Mouse (Mus musculus) intestine, embryonic 15.5 days (tissue): Measurements from ENCODE around the gene Hmgxb4. TPM values are rescaled to one million over a fixed set of nuclear protein-coding genes. Genes with fewer than 3 reads are reported as not detected.

Experiments
- ATAC-seq: fragments of 200-750 bp; cut with Nextera tagmentation; 2 replicates; pipeline ENCODE4 v1.8.0; 2017; ENCODE audit warnings: moderate TSS enrichment, moderate library complexity
- H3K27ac ChIP-seq: fragments of 300-500 bp; sonication (generic); 2 replicates; pipeline ENCODE4 v1.5.1; 2015; ENCODE audit warnings: mild to moderate bottlenecking, inconsistent platforms
- H3K27me3 ChIP-seq: fragments of 300-500 bp; sonication (generic); replicated peaks from 2 replicates; pipeline ENCODE4 v1.6.1; 2015; ENCODE audit warnings: inconsistent platforms
- H3K36me3 ChIP-seq: fragments of 300-500 bp; sonication (generic); 2 replicates; pipeline ENCODE4 v1.6.1; 2015; ENCODE audit warnings: inconsistent platforms
- H3K4me1 ChIP-seq: fragments of 300-500 bp; sonication (generic); replicated peaks from 2 replicates; pipeline ENCODE4 v1.6.1; 2015; ENCODE audit warnings: inconsistent platforms
- H3K4me2 ChIP-seq: fragments of 300-500 bp; sonication (generic); replicated peaks from 2 replicates; pipeline ENCODE4 v1.6.1; 2015; ENCODE audit warnings: mild to moderate bottlenecking, inconsistent platforms
- H3K4me3 ChIP-seq: fragments of 300-500 bp; sonication (generic); replicated peaks from 2 replicates; pipeline ENCODE4 v1.5.1; 2015; ENCODE audit warnings: inconsistent platforms
- H3K9ac ChIP-seq: fragments of 300-500 bp; sonication (generic); 2 replicates; pipeline ENCODE4 v1.6.1; 2015; ENCODE audit warnings: inconsistent platforms
- H3K9me3 ChIP-seq: fragments of 300-500 bp; sonication (generic); 2 replicates; pipeline ENCODE4 v1.6.1; 2016; ENCODE audit warnings: inconsistent platforms
- WGBS: fragments of 180-500 bp; shearing (Covaris S2); methylation state at CpG from one replicate; pipeline ENCODE4 v1.1.7; 2015; 5-methylcytosine and 5-hydroxymethylcytosine counted together
- polyA plus RNA-seq: library from polyadenylated mRNA; unstranded; fragments of >200 nt; fragmentation: Nextera tagmentation; extraction: Ambion mirVana; gene quantifications from 2 replicates; pipeline ENCODE4 v1.2.1, GENCODE M21; 2015

Hmgxb4 gene
- polyA plus RNA-seq, 1 experiment from 2014 or later = 29.7 TPM

- H3K4me1 ChIP-seq = no peaks in the 10 kb centered on the region
- H3K4me3 ChIP-seq = no peak overlapping the region
- H3K27me3 ChIP-seq = no peaks in the 10 kb centered on the region
- H3K9ac ChIP-seq = no peak overlapping the region
- no peaks in the 10 kb centered on the region for H3K9me3 ChIP-seq
- no peak overlapping the region for H3K27ac ChIP-seq
- H3K4me2 ChIP-seq = no peak overlapping the region
- 88% methylated on average over 4 of the region's 4 CpGs for WGBS
- ATAC-seq = no peak
- no peaks in the 10 kb centered on the region for H3K36me3 ChIP-seq
Measured at GRCm38 (mm10) chr8:75053342-75053741, 60.2 kb downstream of the Hmgxb4 start.

- H3K4me1 ChIP-seq = no peaks in the 10 kb centered on the region
- no peak overlapping the region for H3K4me2 ChIP-seq
- no peak overlapping the region for H3K27ac ChIP-seq
- 93% methylated on average over 2 of the region's 2 CpGs for WGBS
- H3K9me3 ChIP-seq = no peaks in the 10 kb centered on the region
- H3K9ac ChIP-seq = no peak overlapping the region
- 0 out of 2 replicates have a peak, but pooled peaks cover 2% of the 10 kb centered on the region for H3K36me3 ChIP-seq
- no peak overlapping the region for H3K4me3 ChIP-seq
- H3K27me3 ChIP-seq = no peaks in the 10 kb centered on the region
- ATAC-seq = no peak
Measured at GRCm38 (mm10) chr8:75055673-75056072, 62.5 kb downstream of the Hmgxb4 start.

GRCm38 (mm10) chr8:75060022-75060421 is 66.9 kb downstream of the Hmgxb4 start:
- H3K4me1 ChIP-seq = no peaks in the 10 kb centered on the region
- H3K4me3 ChIP-seq = no peak overlapping the region
- no peak overlapping the region for H3K27ac ChIP-seq
- WGBS = 82% methylated on average over 6 of the region's 6 CpGs
- no peak for ATAC-seq
- no peak overlapping the region for H3K4me2 ChIP-seq
- 0 out of 2 replicates have a peak, but pooled peaks cover 2% of the 10 kb centered on the region for H3K36me3 ChIP-seq
- H3K9ac ChIP-seq = no peak overlapping the region
- H3K27me3 ChIP-seq = no peaks in the 10 kb centered on the region
- H3K9me3 ChIP-seq = no peaks in the 10 kb centered on the region

GRCm38 (mm10) chr8:75060815-75061214 is 67.7 kb downstream of the Hmgxb4 start:
- no peaks in the 10 kb centered on the region for H3K4me1 ChIP-seq
- no peak overlapping the region for H3K9ac ChIP-seq
- 0 out of 2 replicates have a peak, but pooled peaks cover 2% of the 10 kb centered on the region for H3K36me3 ChIP-seq
- no peak overlapping the region for H3K4me2 ChIP-seq
- H3K9me3 ChIP-seq = no peaks in the 10 kb centered on the region
- whole genome bisulfite sequencing = 76% methylated on average over 2 of the region's 2 CpGs
- H3K4me3 ChIP-seq = no peak overlapping the region
- no peaks in the 10 kb centered on the region for H3K27me3 ChIP-seq
- no peak overlapping the region for H3K27ac ChIP-seq
- no peak for ATAC-seq

- Histone ChIP-seq H3K27me3 (no peaks in the 10 kb centered on the region), H3K27ac (no peak overlapping the region), H3K9me3 (no peaks in the 10 kb centered on the region), H3K4me3 (no peak overlapping the region), H3K4me2 (no peak overlapping the region), H3K4me1 (no peaks in the 10 kb centered on the region), H3K36me3 (0 out of 2 replicates have a peak, but pooled peaks cover 2% of the 10 kb centered on the region), H3K9ac (no peak overlapping the region)
- WGBS = 70% methylated on average over 3 of the region's 3 CpGs
- no peak for ATAC-seq
Measured at GRCm38 (mm10) chr8:75063290-75063689, 70.1 kb downstream of the Hmgxb4 start.

- ATAC-seq = no peak
- Histone ChIP-seq H3K9ac (no peak overlapping the region), H3K27me3 (no peaks in the 10 kb centered on the region), H3K9me3 (no peaks in the 10 kb centered on the region), H3K27ac (no peak overlapping the region), H3K4me1 (no peaks in the 10 kb centered on the region), H3K4me3 (no peak overlapping the region), H3K4me2 (no peak overlapping the region), H3K36me3 (no peaks in the 10 kb centered on the region)
- 88% methylated on average over 3 of the region's 3 CpGs for WGBS
Measured at GRCm38 (mm10) chr8:75064790-75065189, 71.6 kb downstream of the Hmgxb4 start.

GRCm38 (mm10) chr8:75067287-75067686 is 74.1 kb downstream of the Hmgxb4 start:
- H3K9me3 ChIP-seq = no peaks in the 10 kb centered on the region
- no peak overlapping the region for H3K4me2 ChIP-seq
- no peak for ATAC-seq
- 60% methylated on average over 6 of the region's 6 CpGs for WGBS
- no peaks in the 10 kb centered on the region for H3K4me1 ChIP-seq
- H3K27ac ChIP-seq = no peak overlapping the region
- H3K4me3 ChIP-seq = no peak overlapping the region
- no peak overlapping the region for H3K9ac ChIP-seq
- no peaks in the 10 kb centered on the region for H3K36me3 ChIP-seq
- H3K27me3 ChIP-seq = no peaks in the 10 kb centered on the region

GRCm38 (mm10) chr8:75070297-75070696 is 77.1 kb downstream of the Hmgxb4 start:
- 79% methylated on average over 1 of the region's 1 CpGs for WGBS
- H3K9me3 ChIP-seq = no peaks in the 10 kb centered on the region
- no peak for ATAC-seq

GRCm38 (mm10) chr8:75071627-75072346 is 78.6 kb downstream of the Hmgxb4 start:
- WGBS = 26% methylated on average over 4 of the region's 4 CpGs
- H3K4me3 ChIP-seq = no peak overlapping the region
- ATAC-seq = peak; percentile 86
- H3K9ac ChIP-seq = no peak overlapping the region
- H3K27ac ChIP-seq = no peak overlapping the region
- no peaks in the 10 kb centered on the region for H3K4me1 ChIP-seq
- no peaks in the 10 kb centered on the region for H3K36me3 ChIP-seq
- H3K9me3 ChIP-seq = no peaks in the 10 kb centered on the region
- no peaks in the 10 kb centered on the region for H3K27me3 ChIP-seq
- H3K4me2 ChIP-seq = no peak overlapping the region

More at GRCm38 (mm10) chr8:75070297-75070696, 77.1 kb downstream of the Hmgxb4 start:
- no peak overlapping the region for H3K27ac ChIP-seq
- no peak overlapping the region for H3K4me3 ChIP-seq
- H3K9ac ChIP-seq = no peak overlapping the region
- no peaks in the 10 kb centered on the region for H3K36me3 ChIP-seq
- no peak overlapping the region for H3K4me2 ChIP-seq
- no peaks in the 10 kb centered on the region for H3K27me3 ChIP-seq
- no peaks in the 10 kb centered on the region for H3K4me1 ChIP-seq

GRCm38 (mm10) chr8:75074876-75075275 is 81.7 kb downstream of the Hmgxb4 start:
- H3K27me3 ChIP-seq = no peaks in the 10 kb centered on the region
- ATAC-seq = no peak
- H3K4me1 ChIP-seq = no peaks in the 10 kb centered on the region
- no peak overlapping the region for H3K9ac ChIP-seq
- 93% methylated on average over 1 of the region's 1 CpGs for WGBS
- no peaks in the 10 kb centered on the region for H3K9me3 ChIP-seq
- no peak overlapping the region for H3K4me2 ChIP-seq
- H3K27ac ChIP-seq = no peak overlapping the region
- no peak overlapping the region for H3K4me3 ChIP-seq
- H3K36me3 ChIP-seq = no peaks in the 10 kb centered on the region

- Histone ChIP-seq H3K4me3 (no peak overlapping the region), H3K36me3 (no peaks in the 10 kb centered on the region), H3K4me2 (no peak overlapping the region), H3K27ac (no peak overlapping the region), H3K27me3 (no peaks in the 10 kb centered on the region), H3K4me1 (no peaks in the 10 kb centered on the region), H3K9ac (no peak overlapping the region), H3K9me3 (no peaks in the 10 kb centered on the region)
- WGBS = 81% methylated on average over 1 of the region's 1 CpGs
- no peak for ATAC-seq
Measured at GRCm38 (mm10) chr8:75078215-75078614, 85.1 kb downstream of the Hmgxb4 start.

GRCm38 (mm10) chr8:75078851-75079250 is 85.7 kb downstream of the Hmgxb4 start:
- no peak overlapping the region for H3K27ac ChIP-seq
- H3K9ac ChIP-seq = no peak overlapping the region
- H3K4me2 ChIP-seq = no peak overlapping the region
- no peak overlapping the region for H3K4me3 ChIP-seq
- no peaks in the 10 kb centered on the region for H3K9me3 ChIP-seq
- no peaks in the 10 kb centered on the region for H3K27me3 ChIP-seq
- peaks cover 4% of the 10 kb centered on the region; the same call in 1 of the 2 replicates for H3K4me1 ChIP-seq
- ATAC-seq = no peak
- WGBS = 92% methylated on average over 9 of the region's 9 CpGs
- H3K36me3 ChIP-seq = no peaks in the 10 kb centered on the region
